Mouse (Mus musculus) adrenal gland, adult 18-20 months (tissue): Measurements from ENCODE around the gene Zfp592. TPM values are rescaled to one million over a fixed set of nuclear protein-coding genes. Genes with fewer than 3 reads are reported as not detected.

Experiments used
- DNase-seq, 2 experiments: peaks; one replicate each; pipeline ENCODE4 v3.0.0; 2021 to 2022; ENCODE audit warnings: low spot score in 2 of 2
- total RNA-seq, 2 experiments: library from RNA; stranded (reverse); gene quantifications; 1 replicate in 1 of 2; 2 replicates in 1 of 2; pipeline ENCODE4 v1.2.3; 2021

Gene Zfp592
- total RNA-seq, 2 experiments from 2014 or later, result 25.4 to 35.8 TPM

DNA sequence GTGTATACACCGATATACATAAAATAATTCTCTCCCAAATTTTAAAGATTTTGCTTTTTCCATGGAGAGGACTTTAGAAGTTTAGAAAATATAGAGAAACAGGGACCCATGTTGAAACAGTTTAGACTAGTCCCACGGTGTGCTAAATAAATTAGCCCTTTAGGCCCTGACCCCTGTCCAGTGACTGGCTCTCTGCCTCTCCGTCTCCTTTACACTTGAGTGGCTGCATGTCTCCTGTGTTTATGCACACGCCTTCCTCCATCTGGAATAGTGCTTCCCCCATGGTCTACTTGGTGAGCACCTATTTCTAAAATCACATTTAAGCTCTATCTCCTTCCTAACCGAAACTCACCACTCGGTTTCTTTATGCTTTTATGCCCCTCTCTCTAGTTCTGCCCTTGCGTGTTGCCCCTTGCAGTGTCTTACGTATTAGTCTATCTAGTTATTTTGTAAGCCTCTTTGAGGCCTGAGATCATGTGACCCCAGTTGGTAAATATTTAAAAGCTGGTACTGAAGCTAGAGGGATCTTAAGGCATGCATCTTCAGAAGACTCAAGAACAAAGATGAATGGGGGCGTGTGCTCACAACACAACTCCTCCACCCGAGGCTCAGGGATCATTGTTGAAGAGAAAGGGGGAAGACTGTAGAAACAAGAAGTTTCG lies 62.4 kb downstream of the Zfp592 start:
- no peak for DNase-seq

DNA sequence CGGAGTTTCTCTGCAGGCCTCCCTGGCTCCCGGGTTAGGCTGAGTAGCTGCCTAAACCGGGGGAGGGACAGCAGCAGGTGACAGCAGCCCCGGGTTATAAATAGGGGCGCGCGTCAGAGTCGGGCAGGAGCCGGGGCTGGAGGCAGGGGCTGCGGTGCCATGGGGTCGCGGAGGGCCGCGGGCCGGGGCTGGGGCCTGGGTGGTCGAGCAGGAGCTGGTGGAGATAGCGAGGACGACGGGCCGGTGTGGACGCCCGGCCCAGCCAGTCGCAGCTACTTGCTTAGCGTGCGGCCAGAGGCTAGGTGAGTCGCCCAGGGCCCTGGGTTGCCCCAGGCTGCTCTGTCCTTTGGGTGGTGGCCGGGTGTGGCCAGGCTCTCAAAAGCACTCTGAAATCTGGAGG lies 64.0 kb downstream of the Zfp592 start, which contains the start of gene Alpk3:
Gene Alpk3, plus strand, starts transcription at position 130 of the 400 bp plus-strand sequence.
- no peak for DNase-seq

DNA sequence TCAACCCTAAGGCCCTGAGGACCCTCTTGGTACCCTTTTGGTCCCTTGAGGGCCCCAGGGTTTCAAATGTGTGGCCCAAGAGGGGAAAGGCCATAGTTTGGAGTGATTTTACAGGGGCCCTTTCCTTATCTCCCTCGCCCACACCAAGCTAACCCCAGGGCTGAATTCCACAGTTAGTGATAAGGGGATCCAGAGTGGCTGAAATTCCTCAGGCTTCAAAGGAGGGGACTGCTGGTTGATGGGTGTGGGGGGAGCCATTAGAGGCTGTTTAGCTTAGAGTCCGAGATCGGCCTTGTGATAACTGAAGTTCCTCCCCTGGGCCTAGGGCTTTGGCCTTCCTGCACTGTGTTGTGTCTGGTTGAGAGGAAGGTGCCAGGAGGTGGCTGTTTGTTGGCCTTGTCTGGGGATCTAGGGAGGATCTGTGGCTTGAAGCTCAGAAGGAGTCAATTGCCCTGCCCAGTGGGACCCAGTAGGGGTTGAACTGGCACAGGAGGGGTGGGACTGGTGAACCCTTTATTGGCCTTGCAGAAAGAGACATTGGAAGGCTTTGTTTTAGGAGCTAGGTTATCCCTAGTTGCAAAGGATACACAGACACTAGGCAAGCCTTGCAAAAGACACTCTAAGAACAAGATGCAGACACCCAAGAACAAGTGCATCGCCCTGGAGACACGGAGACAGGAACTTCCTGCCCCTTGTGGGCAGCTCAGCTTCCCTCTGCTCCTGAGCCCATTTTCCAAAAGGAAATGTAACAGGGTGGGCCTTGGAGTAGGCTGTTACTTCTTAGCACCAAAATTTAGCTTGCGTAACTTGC lies 64.6 kb downstream of the Zfp592 start:
- no peak for DNase-seq

DNA sequence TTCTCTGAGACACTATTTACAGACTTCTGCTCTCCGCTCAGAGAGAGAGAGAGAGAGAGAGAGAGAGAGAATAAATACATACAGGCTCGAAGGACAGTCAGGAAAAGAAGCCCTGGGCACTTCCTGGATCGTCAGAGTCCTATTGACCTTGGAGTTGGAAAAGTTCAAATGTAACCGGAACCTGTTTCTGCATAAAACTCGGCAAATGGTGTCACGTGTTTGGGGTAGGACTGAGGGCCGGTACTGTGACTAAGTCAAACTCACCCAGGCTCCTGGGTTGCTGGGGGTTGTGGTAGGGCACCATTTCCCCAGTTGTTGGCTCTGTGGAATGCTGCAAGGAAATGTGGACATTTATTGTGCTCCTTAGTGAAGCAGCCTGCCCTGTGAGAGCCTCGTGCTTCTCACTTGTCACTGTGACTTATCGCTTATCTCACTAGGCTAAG lies 65.3 kb downstream of the Zfp592 start:
- no peak for DNase-seq

DNA sequence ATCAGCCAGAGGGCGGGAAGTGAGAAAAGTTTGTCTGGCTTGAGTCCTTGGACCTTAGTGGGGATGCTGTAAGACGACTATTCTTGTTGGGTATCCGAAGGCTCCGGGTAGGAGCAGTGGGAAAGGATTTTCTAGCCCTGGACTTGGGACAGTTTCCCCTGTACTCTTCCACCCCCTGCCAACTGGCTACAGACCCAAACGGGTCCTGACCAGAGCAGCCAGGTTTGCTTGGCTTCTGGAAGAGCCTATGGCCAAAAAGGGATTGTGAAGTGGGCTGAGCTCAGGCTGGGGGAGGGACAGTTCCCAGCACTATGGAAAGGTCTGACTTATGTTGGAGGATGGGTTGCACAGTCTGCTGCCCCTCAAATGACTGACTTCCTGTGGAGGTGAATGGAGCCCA lies 65.9 kb downstream of the Zfp592 start:
- no peak for DNase-seq

DNA sequence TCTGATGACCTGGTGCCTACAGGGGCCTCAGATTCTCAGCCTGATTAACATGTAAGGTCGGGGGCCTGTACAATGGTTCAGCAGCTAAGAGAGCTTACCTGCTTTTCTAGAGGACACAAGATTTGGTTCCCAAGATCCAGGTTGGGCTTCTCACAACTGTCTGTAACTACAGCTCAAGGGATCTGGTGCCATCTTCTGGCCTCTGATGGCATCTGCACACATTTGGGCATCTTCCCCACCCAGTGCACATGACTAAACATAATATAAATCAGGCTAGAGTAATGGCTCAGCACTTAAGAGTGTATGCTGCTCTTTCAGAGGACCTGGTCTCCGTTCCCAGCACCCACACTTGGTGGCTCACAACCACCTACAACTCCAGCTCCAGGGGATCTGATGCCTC lies 67.4 kb downstream of the Zfp592 start:
- no peak for DNase-seq

DNA sequence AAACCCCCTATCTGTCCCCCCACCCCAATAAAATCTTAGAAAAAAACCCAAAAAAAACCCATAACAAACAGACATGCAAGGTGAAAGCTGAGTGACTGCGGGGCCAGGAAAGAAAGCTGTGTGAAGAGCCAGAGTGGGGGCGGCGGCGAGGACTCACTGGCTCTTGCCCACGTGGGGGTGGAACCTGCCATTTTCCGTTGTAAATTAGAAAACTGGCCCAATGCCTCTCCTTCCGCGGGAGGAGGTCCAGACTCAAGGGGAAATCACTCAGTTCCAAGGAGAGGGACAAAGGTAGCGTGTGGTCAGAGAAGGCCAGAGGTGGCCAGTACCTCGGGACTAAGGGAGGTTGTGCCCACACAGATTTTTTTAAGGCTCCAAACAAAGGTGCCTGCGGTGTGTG lies 68.5 kb downstream of the Zfp592 start:
- DNase-seq, result no peak

GRCm38 (mm10) chr7:81063332-81063731 lies 69.9 kb downstream of the Zfp592 start:
- no peak for DNase-seq

- DNase-seq, result no peak
These were observed 73.2 kb downstream of the Zfp592 start for GRCm38 (mm10) chr7:81066714-81067113.

DNA sequence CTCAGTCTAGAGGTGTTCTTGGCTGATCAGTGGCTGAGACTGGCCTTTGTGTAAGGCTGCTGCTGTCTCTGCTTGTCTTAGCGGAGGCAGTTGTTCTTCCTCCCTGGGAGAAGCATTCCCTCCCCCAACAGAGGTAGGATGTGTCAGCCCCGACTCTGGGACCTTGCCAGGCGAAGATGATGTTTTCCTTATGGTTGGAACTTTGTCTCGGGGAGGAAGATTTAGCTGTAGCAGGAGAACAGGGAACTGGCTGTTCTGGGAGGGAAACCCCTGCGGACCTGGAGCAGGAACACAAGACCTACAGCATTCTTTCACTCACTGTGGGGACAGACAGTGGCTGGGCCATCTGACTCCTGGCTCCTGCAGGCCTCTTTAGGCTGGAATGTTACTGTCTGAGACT lies 79.0 kb downstream of the Zfp592 start:
- DNase-seq, result no peak

GRCm38 (mm10) chr7:81073273-81073672 lies 79.8 kb downstream of the Zfp592 start:
- no peak for DNase-seq

GRCm38 (mm10) chr7:81074546-81074945 lies 81.1 kb downstream of the Zfp592 start:
- DNase-seq, result no peak

- no peak for DNase-seq
These were observed 81.8 kb downstream of the Zfp592 start for GRCm38 (mm10) chr7:81075299-81075698.

DNA sequence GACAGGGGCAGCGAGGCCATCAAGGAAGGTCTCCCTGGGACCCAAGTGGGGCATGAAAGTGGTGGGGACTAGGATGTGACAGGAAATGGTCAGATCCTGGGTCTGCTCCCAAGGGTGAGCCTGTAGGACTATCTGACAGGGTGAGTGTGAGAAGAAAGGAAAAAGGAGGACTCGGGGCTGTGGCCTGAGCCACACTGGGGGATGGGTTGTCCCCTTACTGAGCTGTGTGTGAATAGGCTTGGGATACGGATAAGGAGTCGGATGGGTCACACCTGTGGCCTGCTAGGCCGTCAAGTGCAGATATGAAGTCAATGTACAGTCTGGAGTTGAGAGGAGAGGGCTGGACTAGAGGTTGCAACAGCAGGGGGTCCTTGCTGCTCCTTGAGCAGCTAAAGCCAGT lies 82.3 kb downstream of the Zfp592 start:
- DNase-seq, result no peak

- DNase-seq, result no peak
These were observed 83.5 kb downstream of the Zfp592 start for GRCm38 (mm10) chr7:81077009-81077408.

DNA sequence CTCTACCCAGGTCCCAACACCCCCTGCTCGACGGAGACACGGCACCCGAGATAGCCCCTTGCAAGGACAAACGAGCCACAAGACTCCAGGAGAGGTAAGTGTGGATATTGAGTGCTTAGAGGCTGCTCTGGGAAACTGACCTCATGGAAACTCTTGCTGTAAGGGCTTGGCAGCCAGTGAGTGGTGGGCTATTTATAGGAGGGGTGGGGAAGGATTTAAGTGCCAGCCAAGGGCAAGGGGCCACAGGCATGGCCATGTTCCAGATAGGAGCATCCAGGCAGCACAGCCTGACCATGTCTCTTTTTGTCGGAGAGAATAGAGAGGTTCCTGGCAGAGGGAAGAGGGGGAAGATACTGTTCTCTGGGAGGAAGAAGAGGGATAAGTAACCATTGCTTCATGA lies 85.3 kb downstream of the Zfp592 start:
- no peak for DNase-seq

- no peak for DNase-seq
These were observed 100.0 kb downstream of the Zfp592 start for GRCm38 (mm10) chr7:81093420-81093965.

- no peak for DNase-seq
These were observed 100.8 kb downstream of the Zfp592 start for GRCm38 (mm10) chr7:81094104-81094757.
